Mouse (Mus musculus): ENCODE measurements at regions not wholly inside any gene's neighbourhood (a gene's known extent, or its start where the extent isn't known, plus 50 kb on each side); places are given as distances from the start of the nearest gene placed in this dataset.
"Not testable (repeated sequence)": the region's sequence is repeated elsewhere in the genome, so short reads cannot be mapped to it uniquely, and the experiment has no call there.

DNA sequence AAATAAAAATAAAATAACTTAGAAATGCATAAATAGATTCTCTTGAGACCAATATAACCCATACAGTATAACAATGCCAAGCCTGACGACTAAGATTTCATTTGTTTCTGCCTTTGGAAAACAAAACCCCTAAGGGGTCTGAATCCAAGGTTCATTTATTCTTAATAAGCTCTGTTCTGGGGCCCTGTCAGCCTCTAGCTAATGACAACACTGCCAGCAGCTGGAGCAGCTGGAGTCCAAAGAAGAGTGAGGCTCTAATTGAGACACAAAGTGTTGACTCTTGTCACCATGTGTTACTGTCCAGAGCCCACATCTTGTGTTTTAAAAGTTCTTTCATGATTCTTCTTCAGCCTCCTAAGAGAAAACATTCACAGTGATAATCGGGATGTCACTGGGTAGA, 298.5 kb upstream of the Gm6657 start:
- Histone ChIP-seq H3K27me3 (ENCODE audit: control insufficient read depth, insufficient read depth, insufficient read length) (no peaks in the 10 kb centered on the region), H3ac (ENCODE audit: control insufficient read depth, insufficient read length, low read depth) (no peak overlapping the region), H3K36me3 (ENCODE audit: control insufficient read depth, insufficient read depth) (no peaks in the 10 kb centered on the region), H3K79me2 (ENCODE audit: control insufficient read depth, insufficient read depth) (no peaks in the 10 kb centered on the region), H3K79me3 (ENCODE audit: low read depth) (no peaks in the 10 kb centered on the region), H3K4me3 (ENCODE audit: insufficient read depth, poor library complexity, severe bottlenecking) (no peak overlapping the region)
- TF ChIP-seq MYOG (IDR thresholded peaks at IDR 0.05; ENCODE audit: control insufficient read depth, extremely low read depth, insufficient read length) (no peak), MYOD1 (IDR thresholded peaks at IDR 0.05; ENCODE audit: control insufficient read depth, insufficient read length, low read depth) (no peak), USF1 (IDR thresholded peaks at IDR 0.05; ENCODE audit: low read depth) (no peak), CTCF (IDR thresholded peaks at IDR 0.05; ENCODE audit: control insufficient read depth, insufficient read depth, insufficient read length) (no peak), CEBPB (IDR thresholded peaks at IDR 0.05; ENCODE audit: low read depth) (no peak), MAX (IDR thresholded peaks at IDR 0.05) (no peak), FOSL1 (IDR thresholded peaks at IDR 0.05; ENCODE audit: insufficient read depth, low read length, poor library complexity, severe bottlenecking) (no peak)

DNA sequence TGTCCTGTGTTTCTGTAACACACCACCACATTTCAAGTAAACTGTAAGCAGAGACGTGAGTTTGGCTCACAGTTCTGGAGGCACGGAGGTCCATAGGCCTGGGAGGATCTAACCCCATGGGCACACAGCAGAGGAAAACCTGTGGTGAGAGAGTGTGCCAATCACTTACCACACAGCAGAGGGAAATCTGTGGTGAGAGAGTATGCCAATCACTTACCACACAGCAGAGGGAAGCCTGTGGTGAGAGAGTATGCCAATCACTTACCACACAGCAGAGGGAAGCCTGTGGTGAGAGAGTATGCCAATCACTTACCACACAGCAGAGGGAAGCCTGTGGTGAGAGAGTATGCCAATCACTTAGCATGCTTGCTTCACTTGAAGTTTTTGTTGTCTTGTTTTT, 295.1 kb upstream of the Gm6657 start:
- not testable (repeated sequence) for H3K36me3 ChIP-seq (ENCODE audit: control insufficient read depth, insufficient read depth)

GRCm38 (mm10) chr12:77901254-77901653, 292.8 kb upstream of the Gm6657 start:
- Histone ChIP-seq H3K79me3 (ENCODE audit: low read depth) (no peaks in the 10 kb centered on the region), H3ac (ENCODE audit: control insufficient read depth, insufficient read length, low read depth) (no peak overlapping the region), H3K79me2 (ENCODE audit: control insufficient read depth, insufficient read depth) (no peaks in the 10 kb centered on the region), H3K4me3 (ENCODE audit: insufficient read depth, poor library complexity, severe bottlenecking) (no peak overlapping the region), H3K27me3 (ENCODE audit: control insufficient read depth, insufficient read depth, insufficient read length) (no peaks in the 10 kb centered on the region), H3K36me3 (ENCODE audit: control insufficient read depth, insufficient read depth) (no peaks in the 10 kb centered on the region)
- no peak for TF ChIP-seq USF1 (IDR thresholded peaks at IDR 0.05; ENCODE audit: low read depth)

More for the DNA sequence above, 295.1 kb upstream of the Gm6657 start:
- not testable (repeated sequence) for H3K79me2 ChIP-seq (ENCODE audit: control insufficient read depth, insufficient read depth); H3K79me3 ChIP-seq (ENCODE audit: low read depth); H3ac ChIP-seq (ENCODE audit: control insufficient read depth, insufficient read length, low read depth); H3K27me3 ChIP-seq (ENCODE audit: control insufficient read depth, insufficient read depth, insufficient read length); H3K4me3 ChIP-seq (ENCODE audit: insufficient read depth, poor library complexity, severe bottlenecking)

- no peak for TF ChIP-seq CEBPB (IDR thresholded peaks at IDR 0.05; ENCODE audit: low read depth)
- TF ChIP-seq USF1 (IDR thresholded peaks at IDR 0.05; ENCODE audit: low read depth) = no peak
- TF ChIP-seq MAX (IDR thresholded peaks at IDR 0.05) = no peak
- no peak for TF ChIP-seq CTCF (IDR thresholded peaks at IDR 0.05; ENCODE audit: control insufficient read depth, insufficient read depth, insufficient read length)
- TF ChIP-seq MYOD1 (IDR thresholded peaks at IDR 0.05; ENCODE audit: control insufficient read depth, insufficient read length, low read depth) = no peak
- TF ChIP-seq MYOG (IDR thresholded peaks at IDR 0.05; ENCODE audit: control insufficient read depth, extremely low read depth, insufficient read length) = no peak
- no peak for TF ChIP-seq FOSL1 (IDR thresholded peaks at IDR 0.05; ENCODE audit: insufficient read depth, low read length, poor library complexity, severe bottlenecking)
- Histone ChIP-seq H3K27me3 (ENCODE audit: control insufficient read depth, insufficient read depth, insufficient read length) (no peaks in the 10 kb centered on the region), H3ac (ENCODE audit: control insufficient read depth, insufficient read length, low read depth) (no peak overlapping the region), H3K79me2 (ENCODE audit: control insufficient read depth, insufficient read depth) (no peaks in the 10 kb centered on the region), H3K36me3 (ENCODE audit: control insufficient read depth, insufficient read depth) (no peaks in the 10 kb centered on the region), H3K79me3 (ENCODE audit: low read depth) (no peaks in the 10 kb centered on the region), H3K4me3 (ENCODE audit: insufficient read depth, poor library complexity, severe bottlenecking) (no peak overlapping the region)
These were observed 281.0 kb upstream of the Gm6657 start for GRCm38 (mm10) chr12:77912863-77913554.

DNA sequence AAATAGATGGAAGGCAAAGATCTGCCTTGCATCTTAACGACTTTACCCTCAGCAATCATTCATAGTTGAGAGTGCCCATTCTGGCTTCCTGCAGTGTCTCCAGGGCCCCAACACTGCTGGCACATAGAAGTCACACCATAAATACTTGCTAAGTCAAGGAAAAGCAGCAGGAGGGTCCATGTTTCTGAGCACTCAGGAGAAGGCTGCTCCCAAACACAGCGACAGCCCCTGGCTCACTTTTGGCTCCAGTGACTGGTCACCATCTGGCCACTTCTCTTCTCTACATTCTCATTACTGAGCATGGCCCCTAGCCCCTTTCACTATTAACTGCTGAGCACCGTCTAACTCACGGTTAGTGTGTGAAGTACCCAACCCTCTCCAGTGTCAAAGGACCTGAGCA, 265.3 kb upstream of the Gm6657 start:
- TF ChIP-seq USF1 (IDR thresholded peaks at IDR 0.05; ENCODE audit: low read depth) = no peak
- no peak for TF ChIP-seq CTCF (IDR thresholded peaks at IDR 0.05; ENCODE audit: control insufficient read depth, insufficient read depth, insufficient read length)
- no peak for TF ChIP-seq MYOD1 (IDR thresholded peaks at IDR 0.05; ENCODE audit: control insufficient read depth, insufficient read length, low read depth)
- TF ChIP-seq MAX (IDR thresholded peaks at IDR 0.05) = no peak
- no peak for TF ChIP-seq CEBPB (IDR thresholded peaks at IDR 0.05; ENCODE audit: low read depth)
- TF ChIP-seq MYOG (IDR thresholded peaks at IDR 0.05; ENCODE audit: control insufficient read depth, extremely low read depth, insufficient read length) = no peak
- no peak for TF ChIP-seq FOSL1 (IDR thresholded peaks at IDR 0.05; ENCODE audit: insufficient read depth, low read length, poor library complexity, severe bottlenecking)
- Histone ChIP-seq H3K4me3 (ENCODE audit: insufficient read depth, poor library complexity, severe bottlenecking) (no peak overlapping the region), H3K27me3 (ENCODE audit: control insufficient read depth, insufficient read depth, insufficient read length) (no peaks in the 10 kb centered on the region), H3K36me3 (ENCODE audit: control insufficient read depth, insufficient read depth) (no peaks in the 10 kb centered on the region), H3ac (ENCODE audit: control insufficient read depth, insufficient read length, low read depth) (no peak overlapping the region), H3K79me3 (ENCODE audit: low read depth) (no peaks in the 10 kb centered on the region), H3K79me2 (ENCODE audit: control insufficient read depth, insufficient read depth) (no peaks in the 10 kb centered on the region)

DNA sequence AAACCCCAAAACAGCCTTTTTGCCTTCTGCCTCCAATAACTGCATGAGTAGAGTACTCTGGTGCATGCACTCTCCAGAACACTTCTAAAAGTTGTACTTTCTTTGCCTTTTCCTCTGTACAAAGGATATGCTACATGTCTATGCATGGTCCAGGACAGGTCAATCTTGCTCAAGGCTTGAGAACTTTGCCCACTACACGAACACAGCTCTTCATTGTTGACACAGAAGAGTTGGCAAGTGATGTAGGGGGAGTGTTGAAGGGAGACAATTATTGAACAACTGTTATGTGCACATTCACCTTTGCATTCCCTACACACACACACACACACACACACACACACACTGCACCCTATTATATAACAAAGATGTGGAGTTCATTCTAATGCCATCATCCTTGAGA, 264.5 kb upstream of the Gm6657 start:
- no peaks in the 10 kb centered on the region for H3K27me3 ChIP-seq (ENCODE audit: control insufficient read depth, insufficient read depth, insufficient read length)
- TF ChIP-seq CEBPB (IDR thresholded peaks at IDR 0.05; ENCODE audit: low read depth) (no peak), MYOG (IDR thresholded peaks at IDR 0.05; ENCODE audit: control insufficient read depth, extremely low read depth, insufficient read length) (no peak), USF1 (IDR thresholded peaks at IDR 0.05; ENCODE audit: low read depth) (no peak), CTCF (IDR thresholded peaks at IDR 0.05; ENCODE audit: control insufficient read depth, insufficient read depth, insufficient read length) (no peak), FOSL1 (IDR thresholded peaks at IDR 0.05; ENCODE audit: insufficient read depth, low read length, poor library complexity, severe bottlenecking) (no peak), MAX (IDR thresholded peaks at IDR 0.05) (no peak), MYOD1 (IDR thresholded peaks at IDR 0.05; ENCODE audit: control insufficient read depth, insufficient read length, low read depth) (no peak)
- H3K79me3 ChIP-seq (ENCODE audit: low read depth) = no peaks in the 10 kb centered on the region
- no peak overlapping the region for H3ac ChIP-seq (ENCODE audit: control insufficient read depth, insufficient read length, low read depth)
- H3K36me3 ChIP-seq (ENCODE audit: control insufficient read depth, insufficient read depth) = no peaks in the 10 kb centered on the region
- H3K79me2 ChIP-seq (ENCODE audit: control insufficient read depth, insufficient read depth) = no peaks in the 10 kb centered on the region
- no peak overlapping the region for H3K4me3 ChIP-seq (ENCODE audit: insufficient read depth, poor library complexity, severe bottlenecking)
